In the genomic region with DNA sequence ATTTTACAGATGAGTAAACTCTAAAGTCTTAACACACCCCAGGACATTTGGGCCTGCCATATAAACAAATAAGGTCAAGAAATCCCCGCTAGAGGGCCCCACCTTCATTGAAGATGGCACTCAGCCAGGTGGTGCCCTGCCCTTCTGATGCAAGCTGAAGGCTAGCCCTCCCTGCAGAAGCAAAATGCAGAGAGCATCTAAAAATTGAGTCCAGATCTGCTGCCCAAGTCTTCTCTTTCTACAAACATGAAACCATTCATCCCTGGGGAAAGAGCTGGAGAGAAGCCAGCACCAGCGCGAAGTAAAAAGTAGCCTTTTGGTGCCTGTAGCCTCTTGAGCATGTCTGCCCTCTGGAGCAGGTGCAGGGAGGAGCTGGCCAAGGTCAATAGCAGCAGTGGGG, we compare ENCODE assay signal across 1 mouse cellular context.
TF ChIP-seq lines count a peak whose summit lies in the region.

No protein-coding gene starts in this region.

TF ChIP-seq in MEL, 35 proteins besides CTCF, POLR2A, EP300 and RAD21 (continued from another document):
- TF ChIP-seq TAL1 (IDR thresholded peaks at IDR 0.05; ENCODE audit: low read length) = no peak
